Mouse (Mus musculus) erythroblast, adult 5-6 weeks (primary cell): Measurements from ENCODE around the gene Rtn4rl1. TPM values are rescaled to one million over a fixed set of nuclear protein-coding genes. Genes with fewer than 3 reads are reported as not detected.
A peak's percentile ranks its signal among the peaks of the same experiment; 100 is the strongest.
"Not testable (repeated sequence)": the region's sequence is repeated elsewhere in the genome, so short reads cannot be mapped to it uniquely, and the experiment has no call there.

Experiments
- ATAC-seq: replicated peaks from 2 replicates; pipeline ENCODE4 v1.8.0; 2016; ENCODE audit warnings: moderate number of reproducible peaks, mild to moderate bottlenecking, moderate TSS enrichment, inconsistent platforms; ENCODE audit not compliant: poor library complexity, low FRiP score, severe bottlenecking
- total RNA-seq, 2 experiments: library from RNA; stranded (forward) in 1 of 2; stranded (reverse) in 1 of 2; fragments of 150-400 nt in 1 of 2; fragments of 200-764, 138-1000 nt in 1 of 2; gene quantifications; 2 replicates each; pipeline versions ENCODE4 v1.2.3 to v1.2.4; 2015 to 2017; ENCODE audit warnings: low replicate concordance in 2 of 2

Gene Rtn4rl1
- total RNA-seq, 2 experiments from 2014 or later, result not detected

DNA sequence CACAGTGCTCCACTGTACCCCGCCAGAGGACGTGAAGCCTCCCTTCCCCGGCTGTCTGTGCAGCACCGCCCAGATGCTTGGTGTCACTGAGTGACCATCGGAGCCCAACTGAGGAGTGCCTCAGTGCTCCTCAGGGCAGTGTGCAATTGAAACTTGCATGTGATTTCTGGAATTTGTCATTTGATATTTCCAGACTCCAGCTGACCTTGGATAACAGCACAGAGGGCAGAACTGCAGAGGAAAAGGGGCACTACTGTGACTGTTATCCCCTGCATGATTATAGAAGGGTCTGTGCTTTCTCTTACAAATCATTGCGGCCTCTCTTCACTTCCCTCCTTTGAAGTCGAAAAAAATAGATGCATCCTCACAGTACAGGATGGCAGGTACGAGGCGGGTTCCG is 94.4 kb downstream of the Rtn4rl1 start:
- ATAC-seq, result no peak

- ATAC-seq, result no peak
Observed at GRCm38 (mm10) chr11:75288517-75288916, 94.9 kb downstream of the Rtn4rl1 start.

- no peak for ATAC-seq
Observed at GRCm38 (mm10) chr11:75289120-75289519, 95.5 kb downstream of the Rtn4rl1 start.

- peak; percentile 72 for ATAC-seq
Observed at GRCm38 (mm10) chr11:75290566-75291271, 97.1 kb downstream of the Rtn4rl1 start.

- ATAC-seq, result no peak
Observed at GRCm38 (mm10) chr11:75291389-75292215, 98.0 kb downstream of the Rtn4rl1 start.

DNA sequence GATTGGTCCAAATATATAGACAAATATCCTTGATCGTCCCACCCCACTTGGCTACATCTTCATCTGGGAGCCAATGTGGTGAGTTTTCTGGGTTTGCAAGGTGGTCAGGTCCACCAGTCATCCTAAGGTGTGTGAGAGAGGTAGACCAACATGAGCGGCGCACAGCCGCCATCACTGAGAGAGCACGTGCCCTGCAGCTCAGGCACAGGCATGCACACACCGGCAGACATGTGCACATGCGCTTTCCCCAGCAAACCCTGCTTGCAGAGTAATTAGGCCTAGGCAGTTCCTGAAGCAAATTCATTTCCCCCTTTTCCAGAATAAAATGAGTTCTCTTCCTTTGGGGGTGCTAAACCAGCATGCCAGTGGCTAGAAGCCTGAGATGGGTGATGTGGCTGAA is 98.7 kb downstream of the Rtn4rl1 start:
- ATAC-seq, result no peak

GRCm38 (mm10) chr11:75293852-75294361 is 100.3 kb downstream of the Rtn4rl1 start:
- no peak for ATAC-seq

DNA sequence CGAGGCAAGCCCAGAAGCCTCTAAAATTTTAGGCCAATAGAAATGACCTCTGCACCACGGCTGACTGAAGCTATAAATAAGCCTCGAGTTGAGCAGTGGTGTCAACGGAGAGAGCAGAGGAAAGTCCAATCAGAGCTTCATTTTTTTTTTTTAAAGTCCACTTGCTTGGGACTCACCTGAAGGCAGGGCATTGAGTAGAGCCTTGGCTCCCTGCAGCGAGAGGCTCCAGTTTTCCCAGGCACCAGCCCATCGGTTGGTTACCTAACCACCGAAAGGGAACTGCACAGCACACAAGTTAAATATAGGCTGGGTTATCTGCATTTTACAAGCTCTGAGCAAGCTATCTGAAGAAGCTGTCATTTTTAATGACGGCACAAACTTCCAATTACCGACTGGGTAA is 101.3 kb downstream of the Rtn4rl1 start:
- no peak for ATAC-seq

DNA sequence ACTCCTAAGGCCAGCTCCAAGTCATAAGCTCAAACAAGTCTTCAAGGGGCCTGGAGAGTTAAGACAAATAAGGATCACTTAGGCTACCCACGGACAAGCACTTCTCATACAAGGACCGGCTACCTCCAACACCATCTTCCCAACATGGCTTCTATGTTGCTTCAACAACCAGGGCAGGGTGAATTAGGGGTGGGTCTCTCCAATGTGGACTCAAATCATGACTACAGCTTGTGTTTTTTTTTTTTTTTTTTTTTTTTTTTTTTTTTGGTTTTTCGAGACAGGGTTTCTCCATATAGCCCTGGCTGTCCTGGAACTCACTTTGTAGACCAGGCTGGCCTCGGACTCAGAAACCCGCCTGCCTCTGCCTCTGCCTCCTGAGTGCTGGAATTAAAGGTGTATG is 102.0 kb downstream of the Rtn4rl1 start:
- ATAC-seq, result not testable (repeated sequence)

DNA sequence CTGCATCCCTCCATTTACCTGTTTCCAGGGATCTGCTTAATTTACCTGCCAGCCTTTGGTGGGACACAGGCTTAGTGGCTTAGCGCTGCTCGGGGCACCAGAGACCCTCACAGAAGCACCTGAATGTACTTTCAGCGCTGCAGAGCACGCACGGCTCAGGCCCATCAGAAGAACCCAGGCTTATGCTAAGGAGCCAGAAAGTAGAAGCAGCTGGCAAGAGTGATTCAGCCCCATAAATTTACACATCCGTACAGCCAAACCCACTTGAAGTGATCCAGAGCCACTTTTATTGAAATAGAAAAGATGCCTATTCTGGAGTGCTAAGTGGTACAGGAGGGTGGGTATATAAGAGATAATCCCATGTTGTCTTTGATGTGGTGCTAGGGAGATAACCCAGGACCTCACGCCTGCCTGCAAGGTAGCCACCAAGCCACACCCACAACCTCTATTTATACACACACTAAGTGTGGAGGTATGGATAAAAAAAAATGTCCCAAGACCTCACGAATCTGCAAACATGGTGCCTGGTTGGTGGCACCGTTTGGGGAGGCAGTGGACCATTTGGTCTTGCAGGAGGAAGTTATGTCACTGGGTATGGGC is 102.9 kb downstream of the Rtn4rl1 start:
- ATAC-seq, result no peak

- no peak for ATAC-seq
Observed at GRCm38 (mm10) chr11:75297631-75298030, 104.0 kb downstream of the Rtn4rl1 start.

- no peak for ATAC-seq
Observed at GRCm38 (mm10) chr11:75298491-75298890, 104.9 kb downstream of the Rtn4rl1 start.

DNA sequence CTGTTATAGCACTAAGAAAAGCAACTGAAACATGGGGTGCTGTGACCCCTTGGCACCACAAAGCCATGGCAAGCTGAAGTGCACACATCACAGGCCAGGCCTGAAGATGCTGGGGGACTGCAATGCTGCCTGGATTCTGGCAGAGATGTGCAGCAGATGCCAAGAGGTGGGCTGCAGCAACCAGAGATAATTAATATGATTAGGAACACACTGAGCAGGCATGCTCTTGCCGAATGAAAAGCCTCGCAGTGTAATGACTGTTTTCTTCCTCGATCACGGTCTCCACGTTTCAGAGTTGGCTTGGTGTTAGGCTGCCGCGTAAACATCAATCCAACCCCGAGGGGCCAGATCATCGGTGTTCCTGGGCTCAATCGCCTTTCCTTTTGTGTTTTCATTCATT is 106.2 kb downstream of the Rtn4rl1 start:
- no peak for ATAC-seq

DNA sequence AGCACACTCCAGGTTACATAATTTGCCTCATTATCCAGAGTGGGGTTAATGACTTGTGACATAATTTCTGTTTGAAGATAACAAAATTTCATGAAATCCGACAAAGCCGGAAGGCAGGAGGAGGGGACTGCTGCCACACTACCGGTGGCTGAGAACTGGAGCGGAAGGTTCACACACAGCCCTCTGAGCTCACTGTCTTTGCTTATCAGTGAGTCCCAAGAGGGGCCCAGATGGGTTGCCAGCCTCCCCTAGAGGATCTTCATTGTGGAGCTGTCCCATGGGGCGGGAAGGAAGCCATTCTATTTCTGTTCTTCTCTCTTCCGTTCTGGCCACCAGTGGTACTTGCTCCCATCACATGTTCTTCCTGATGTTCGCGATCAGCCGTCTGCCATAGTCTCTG is 107.4 kb downstream of the Rtn4rl1 start:
- no peak for ATAC-seq

DNA sequence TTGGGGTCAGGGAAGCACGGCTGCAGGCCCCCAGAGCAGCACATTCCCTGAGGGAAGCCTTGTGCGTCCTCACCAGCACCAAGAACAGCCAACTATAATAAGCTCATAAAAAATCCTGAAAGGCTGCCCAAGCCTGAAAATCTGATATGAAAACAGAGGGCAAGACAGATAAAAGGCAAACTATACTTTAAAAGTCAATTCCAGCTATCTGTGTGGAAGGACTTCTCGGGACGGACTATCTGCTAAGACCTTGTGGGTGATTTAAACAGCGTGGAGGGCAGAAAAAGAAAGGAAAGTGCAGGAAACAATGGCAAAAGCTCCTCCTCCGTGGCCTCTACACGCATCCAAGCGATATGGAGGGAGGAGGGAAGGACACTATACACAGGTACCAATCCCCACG is 111.2 kb downstream of the Rtn4rl1 start:
- no peak for ATAC-seq

- ATAC-seq, result no peak
Observed at GRCm38 (mm10) chr11:75308650-75309049, 115.1 kb downstream of the Rtn4rl1 start.

DNA sequence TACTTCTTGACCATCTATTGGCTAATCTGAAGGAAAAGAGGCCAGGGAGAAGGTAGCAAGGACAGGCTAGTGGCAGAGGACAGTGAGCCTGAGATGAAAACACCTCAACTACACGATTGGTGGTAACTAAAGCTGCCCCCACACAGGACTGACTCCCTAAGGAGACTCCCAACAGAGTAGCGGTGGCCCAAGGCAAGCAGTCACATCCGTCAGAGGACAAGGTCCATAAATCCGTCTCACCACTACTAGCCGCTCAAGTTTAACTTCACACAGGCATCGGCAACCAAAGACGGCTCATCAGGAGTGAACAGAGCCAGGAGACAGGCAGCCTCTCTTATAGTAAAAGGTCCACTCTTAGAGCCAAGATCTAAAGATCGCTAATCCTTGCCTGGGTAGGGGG is 117.2 kb downstream of the Rtn4rl1 start:
- ATAC-seq, result no peak

- ATAC-seq, result no peak
Observed at GRCm38 (mm10) chr11:75311751-75312150, 118.2 kb downstream of the Rtn4rl1 start.

DNA sequence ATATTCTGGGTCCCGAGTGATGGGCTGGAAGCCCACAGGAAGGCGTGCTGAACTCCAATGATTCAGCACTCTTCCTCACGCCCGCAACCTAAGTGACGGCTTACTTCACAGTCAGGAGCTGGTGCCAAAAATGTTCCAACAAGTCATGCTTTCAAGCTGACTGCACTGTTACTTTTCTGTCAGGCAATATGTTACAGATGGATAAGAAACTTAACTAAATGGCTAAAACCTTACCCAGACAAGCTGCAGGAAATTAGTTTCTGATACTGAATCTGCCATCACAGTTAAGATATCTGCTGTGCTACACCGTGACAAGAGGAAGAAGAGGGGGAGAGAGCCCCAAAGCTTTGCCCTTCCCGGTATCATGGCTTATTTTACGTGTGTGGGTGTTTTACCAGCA is 120.3 kb downstream of the Rtn4rl1 start:
- ATAC-seq, result peak; percentile 72
